Mouse (Mus musculus): ENCODE measurements at regions not wholly inside any gene's neighbourhood (a gene's known extent, or its start where the extent isn't known, plus 50 kb on each side); places are given as distances from the start of the nearest gene placed in this dataset.

GRCm38 (mm10) chr10:9569277-9569676, 105.7 kb downstream of the Samd5 start:
- TF ChIP-seq CTCF (IDR thresholded peaks at IDR 0.05; ENCODE audit: low read depth): no peak
- 37% methylated on average over 4 of the region's 4 CpGs for WGBS
- no peak overlapping the region for H3K4me3 ChIP-seq (replicated peaks; ENCODE audit: low read depth, low read length)
- H3K4me2 ChIP-seq (ENCODE audit: low read length): no peak overlapping the region
- no peaks in the 10 kb centered on the region for H3K9me3 ChIP-seq (replicated peaks; ENCODE audit: low read length)
- no peak overlapping the region for H3K9ac ChIP-seq (ENCODE audit: low read depth, low read length)
- H3K4me1 ChIP-seq (replicated peaks; ENCODE audit: insufficient read depth, low read length): no peaks in the 10 kb centered on the region
- H3K27ac ChIP-seq: no peak overlapping the region
- DNase-seq (ENCODE audit: low spot score): no peak
- H3K36me3 ChIP-seq (ENCODE audit: insufficient read depth, low read length): no peaks in the 10 kb centered on the region
- no peak for ATAC-seq (replicated peaks; ENCODE audit: low FRiP score, low read depth)
- H3K27me3 ChIP-seq (ENCODE audit: insufficient read depth, low read length): no peaks in the 10 kb centered on the region

DNA sequence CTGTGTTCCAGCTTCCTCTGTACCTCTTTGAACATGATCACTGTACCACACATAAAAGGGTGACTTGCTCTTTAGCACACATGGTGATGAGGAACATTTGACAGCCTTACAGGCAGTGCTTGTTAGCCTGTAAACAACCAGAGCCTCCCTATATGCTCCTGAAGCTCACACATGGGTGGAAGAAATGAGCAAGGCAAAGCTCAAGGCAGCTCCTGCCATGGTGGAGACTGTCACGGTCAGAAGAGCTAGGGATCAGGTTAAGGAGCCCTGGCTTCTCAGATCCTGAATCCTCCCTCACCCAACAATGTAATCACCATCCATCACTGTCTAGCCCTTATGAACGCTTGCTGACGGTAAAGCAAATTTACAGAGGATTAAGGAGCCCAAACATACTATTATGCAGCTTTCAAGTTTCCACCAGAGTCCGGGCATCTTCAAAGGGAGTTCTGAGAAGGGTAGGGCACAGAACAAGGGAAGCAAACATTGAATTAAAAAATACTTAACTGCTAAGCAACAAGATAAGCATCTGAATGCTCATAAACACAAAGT, 117.4 kb downstream of the Samd5 start:
- no peak overlapping the region for H3K4me2 ChIP-seq (ENCODE audit: low read length)
- no peak overlapping the region for H3K9ac ChIP-seq (ENCODE audit: low read depth, low read length)
- TF ChIP-seq CTCF (IDR thresholded peaks at IDR 0.05; ENCODE audit: low read depth): no peak
- ATAC-seq (replicated peaks; ENCODE audit: low FRiP score, low read depth): no peak; the same call in 1 of the 2 replicates
- WGBS: 18% methylated on average over 4 of the region's 4 CpGs
- H3K4me3 ChIP-seq (replicated peaks; ENCODE audit: low read depth, low read length): no peak overlapping the region
- H3K27ac ChIP-seq: no peak overlapping the region
- H3K36me3 ChIP-seq (ENCODE audit: insufficient read depth, low read length): no peaks in the 10 kb centered on the region
- DNase-seq (ENCODE audit: low spot score): peak; percentile 58
- no peaks in the 10 kb centered on the region for H3K4me1 ChIP-seq (replicated peaks; ENCODE audit: insufficient read depth, low read length)
- H3K27me3 ChIP-seq (ENCODE audit: insufficient read depth, low read length): no peaks in the 10 kb centered on the region
- no peaks in the 10 kb centered on the region for H3K9me3 ChIP-seq (replicated peaks; ENCODE audit: low read length)

DNA sequence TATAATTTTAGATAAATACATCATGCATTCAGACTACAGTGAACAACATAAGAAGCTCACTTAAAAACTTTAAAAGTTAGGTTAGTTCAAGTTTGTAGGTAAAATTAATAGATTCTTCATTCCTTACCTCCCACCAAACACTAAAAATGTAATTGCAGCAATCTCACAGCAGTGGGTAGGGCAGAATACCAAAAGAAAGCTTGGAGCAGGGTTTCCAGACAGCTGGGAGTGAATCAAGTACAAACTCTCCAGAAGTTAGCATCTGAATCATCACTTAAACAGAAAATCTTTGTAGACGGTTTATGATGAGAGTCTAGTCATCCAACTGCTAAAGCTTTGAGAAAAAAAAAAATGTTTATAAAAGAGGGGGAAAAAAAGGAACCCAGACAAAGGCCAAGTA, 117.9 kb downstream of the Samd5 start:
- no peak for TF ChIP-seq CTCF (IDR thresholded peaks at IDR 0.05; ENCODE audit: low read depth)
- H3K9ac ChIP-seq (ENCODE audit: low read depth, low read length): no peak overlapping the region
- 34% methylated on average over 1 of the region's 1 CpGs for WGBS
- no peaks in the 10 kb centered on the region for H3K27me3 ChIP-seq (ENCODE audit: insufficient read depth, low read length)
- DNase-seq (ENCODE audit: low spot score) (no peak), ATAC-seq (replicated peaks; ENCODE audit: low FRiP score, low read depth) (no peak)
- no peaks in the 10 kb centered on the region for H3K4me1 ChIP-seq (replicated peaks; ENCODE audit: insufficient read depth, low read length)
- H3K9me3 ChIP-seq (replicated peaks; ENCODE audit: low read length): no peaks in the 10 kb centered on the region
- no peak overlapping the region for H3K4me2 ChIP-seq (ENCODE audit: low read length)
- no peak overlapping the region for H3K4me3 ChIP-seq (replicated peaks; ENCODE audit: low read depth, low read length)
- no peaks in the 10 kb centered on the region for H3K36me3 ChIP-seq (ENCODE audit: insufficient read depth, low read length)
- H3K27ac ChIP-seq: no peak overlapping the region

- 49% methylated on average over 3 of the region's 3 CpGs for WGBS
- H3K9me3 ChIP-seq (replicated peaks; ENCODE audit: low read length): no peaks in the 10 kb centered on the region
Measured at GRCm38 (mm10) chr10:9553946-9554345, 121.1 kb downstream of the Samd5 start.

GRCm38 (mm10) chr10:9549913-9550709, 124.9 kb downstream of the Samd5 start:
- Histone ChIP-seq H3K4me2 (ENCODE audit: low read length) (peak overlapping the region; percentile 13; the same call in 1 of the 2 replicates), H3K4me3 (replicated peaks; ENCODE audit: low read depth, low read length) (no peak overlapping the region)
- no peak for ATAC-seq (replicated peaks; ENCODE audit: low FRiP score, low read depth)

More at GRCm38 (mm10) chr10:9553946-9554345, 121.1 kb downstream of the Samd5 start:
- no peak for TF ChIP-seq CTCF (IDR thresholded peaks at IDR 0.05; ENCODE audit: low read depth)
- DNase-seq (ENCODE audit: low spot score) (no peak), ATAC-seq (replicated peaks; ENCODE audit: low FRiP score, low read depth) (no peak)
- Histone ChIP-seq H3K9ac (ENCODE audit: low read depth, low read length) (no peak overlapping the region), H3K27ac (no peak overlapping the region), H3K4me3 (replicated peaks; ENCODE audit: low read depth, low read length) (no peak overlapping the region), H3K27me3 (ENCODE audit: insufficient read depth, low read length) (no peaks in the 10 kb centered on the region), H3K4me1 (replicated peaks; ENCODE audit: insufficient read depth, low read length) (no peaks in the 10 kb centered on the region), H3K4me2 (ENCODE audit: low read length) (no peak overlapping the region), H3K36me3 (ENCODE audit: insufficient read depth, low read length) (no peaks in the 10 kb centered on the region)

GRCm38 (mm10) chr10:9545807-9546206, 129.2 kb downstream of the Samd5 start:
- H3K36me3 ChIP-seq (ENCODE audit: insufficient read depth, low read length): no peaks in the 10 kb centered on the region
- DNase-seq (ENCODE audit: low spot score) (no peak), ATAC-seq (replicated peaks; ENCODE audit: low FRiP score, low read depth) (no peak)
- no peak overlapping the region for H3K4me2 ChIP-seq (ENCODE audit: low read length)
- H3K27ac ChIP-seq: no peak overlapping the region
- H3K4me3 ChIP-seq (replicated peaks; ENCODE audit: low read depth, low read length): no peak overlapping the region
- WGBS: 87% methylated on average over 6 of the region's 6 CpGs
- no peaks in the 10 kb centered on the region for H3K9me3 ChIP-seq (replicated peaks; ENCODE audit: low read length)
- no peak overlapping the region for H3K9ac ChIP-seq (ENCODE audit: low read depth, low read length)
- H3K27me3 ChIP-seq (ENCODE audit: insufficient read depth, low read length): no peaks in the 10 kb centered on the region
- no peak for TF ChIP-seq CTCF (IDR thresholded peaks at IDR 0.05; ENCODE audit: low read depth)
- H3K4me1 ChIP-seq (replicated peaks; ENCODE audit: insufficient read depth, low read length): no peaks in the 10 kb centered on the region

More at GRCm38 (mm10) chr10:9549913-9550709, 124.9 kb downstream of the Samd5 start:
- Histone ChIP-seq H3K9me3 (replicated peaks; ENCODE audit: low read length) (no peaks in the 10 kb centered on the region), H3K4me1 (replicated peaks; ENCODE audit: insufficient read depth, low read length) (no peaks in the 10 kb centered on the region), H3K27ac (peak overlapping the region; percentile 31; the same call in 1 of the 2 replicates), H3K27me3 (ENCODE audit: insufficient read depth, low read length) (no peaks in the 10 kb centered on the region), H3K9ac (ENCODE audit: low read depth, low read length) (no peak overlapping the region), H3K36me3 (ENCODE audit: insufficient read depth, low read length) (no peaks in the 10 kb centered on the region)
- TF ChIP-seq CTCF (IDR thresholded peaks at IDR 0.05; ENCODE audit: low read depth): no peak
- peak; percentile 84 for DNase-seq (ENCODE audit: low spot score)
- WGBS: 41% methylated on average over 10 of the region's 10 CpGs
